Mouse (Mus musculus): ENCODE data around the gene Mrgpra2a. TPM values are rescaled to one million over a fixed set of nuclear protein-coding genes. Genes with fewer than 3 reads are reported as not detected.

The Mrgpra2a gene
- polyA plus RNA-seq, 1 experiment from 2014 or later: 0.27 TPM

GRCm38 (mm10) chr7:47410602-47411001, 41.3 kb downstream of the Mrgpra2a start:
- H3K27me3 ChIP-seq (ENCODE audit: control insufficient read depth, insufficient read depth, low read length): no peaks in the 10 kb centered on the region
- no peaks in the 10 kb centered on the region for H3K9me3 ChIP-seq (replicated peaks; ENCODE audit: control insufficient read depth, low read length)
- H3K27ac ChIP-seq (ENCODE audit: low read length): no peak overlapping the region
- no peak for ATAC-seq (ENCODE audit: insufficient read depth, low FRiP score)
- no peaks in the 10 kb centered on the region for H3K36me3 ChIP-seq (ENCODE audit: control insufficient read depth, insufficient read depth, low read length)
- no peak overlapping the region for H3K4me2 ChIP-seq (ENCODE audit: low read depth, low read length)
- H3K4me1 ChIP-seq (ENCODE audit: control insufficient read depth, insufficient read depth, low read length): no peaks in the 10 kb centered on the region
- WGBS: 55% methylated on average over 2 of the region's 2 CpGs
- no peak overlapping the region for H3K9ac ChIP-seq (ENCODE audit: low read length)
- H3K4me3 ChIP-seq (replicated peaks; ENCODE audit: low read length): no peak overlapping the region

DNA sequence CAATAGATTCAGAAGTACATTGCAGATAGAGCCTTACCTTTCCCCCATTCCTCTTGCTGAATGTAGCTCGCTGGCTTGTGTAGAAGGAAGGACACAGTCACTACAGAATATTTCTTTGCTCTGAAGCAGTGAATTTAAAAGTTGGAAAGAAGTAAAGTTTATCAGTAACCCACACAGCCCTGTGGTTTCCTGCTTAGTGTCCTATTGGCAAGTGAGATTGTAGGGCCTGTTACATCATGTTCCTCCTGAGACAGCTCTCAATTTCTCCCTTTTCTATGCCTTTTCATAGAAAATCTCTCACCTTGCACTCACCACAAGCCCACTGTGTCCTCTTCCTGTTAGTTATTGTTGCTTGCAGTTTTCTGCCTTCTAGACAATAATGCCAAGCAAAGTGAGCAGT, 42.4 kb downstream of the Mrgpra2a start:
- WGBS: 45% methylated on average over 1 of the region's 1 CpGs
- Histone ChIP-seq H3K4me3 (replicated peaks; ENCODE audit: low read length) (no peak overlapping the region), H3K4me1 (ENCODE audit: control insufficient read depth, insufficient read depth, low read length) (no peaks in the 10 kb centered on the region), H3K36me3 (ENCODE audit: control insufficient read depth, insufficient read depth, low read length) (no peaks in the 10 kb centered on the region), H3K9ac (ENCODE audit: low read length) (no peak overlapping the region), H3K4me2 (ENCODE audit: low read depth, low read length) (no peak overlapping the region), H3K9me3 (replicated peaks; ENCODE audit: control insufficient read depth, low read length) (no peaks in the 10 kb centered on the region), H3K27ac (ENCODE audit: low read length) (no peak overlapping the region), H3K27me3 (ENCODE audit: control insufficient read depth, insufficient read depth, low read length) (no peaks in the 10 kb centered on the region)
- ATAC-seq (ENCODE audit: insufficient read depth, low FRiP score): no peak

DNA sequence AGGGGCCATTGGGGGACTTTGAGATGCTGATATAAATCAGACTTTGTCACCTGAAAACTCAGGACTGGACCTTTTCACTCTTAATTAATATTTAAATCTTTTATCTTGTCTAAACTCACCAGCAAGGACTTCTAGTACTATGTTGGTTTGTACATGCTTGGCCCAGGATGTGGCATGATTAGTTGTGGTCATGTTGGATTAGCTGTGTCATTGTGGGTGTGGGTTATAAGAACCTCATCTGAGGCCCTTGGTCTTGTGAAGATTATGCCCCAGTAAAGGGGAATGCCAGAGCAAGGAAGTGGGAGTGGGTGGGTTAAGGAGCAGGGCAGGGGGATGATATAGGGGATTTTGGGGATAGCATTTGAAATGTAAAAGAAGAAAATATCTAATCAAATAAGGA, 50.8 kb downstream of the Mrgpra2a start:
- Histone ChIP-seq H3K9ac (ENCODE audit: low read length) (no peak overlapping the region), H3K4me2 (ENCODE audit: low read depth, low read length) (no peak overlapping the region), H3K4me3 (replicated peaks; ENCODE audit: low read length) (no peak overlapping the region), H3K27me3 (ENCODE audit: control insufficient read depth, insufficient read depth, low read length) (no peaks in the 10 kb centered on the region), H3K36me3 (ENCODE audit: control insufficient read depth, insufficient read depth, low read length) (no peaks in the 10 kb centered on the region), H3K27ac (ENCODE audit: low read length) (no peak overlapping the region), H3K4me1 (ENCODE audit: control insufficient read depth, insufficient read depth, low read length) (no peaks in the 10 kb centered on the region), H3K9me3 (replicated peaks; ENCODE audit: control insufficient read depth, low read length) (no peaks in the 10 kb centered on the region)
- ATAC-seq (ENCODE audit: insufficient read depth, low FRiP score): no peak

Other genes with a start within 250 kb of the Mrgpra2a start
- not detected in 2 replicates for gene Mrgpra6, start 247.2 kb downstream of the Mrgpra2a start, polyA plus RNA-seq (2015; fragmentation: Nextera tagmentation; extraction: Ambion mirVana)
- gene Mrgpra9, start 199.3 kb downstream of the Mrgpra2a start, polyA plus RNA-seq (2015; fragmentation: Nextera tagmentation; extraction: Ambion mirVana): not detected in 2 replicates
- not detected in 2 replicates for gene Mrgpra1, start 97.9 kb downstream of the Mrgpra2a start, polyA plus RNA-seq (2015; fragmentation: Nextera tagmentation; extraction: Ambion mirVana)
- gene Mrgpra2b, start 76.7 kb upstream of the Mrgpra2a start, polyA plus RNA-seq (2015; fragmentation: Nextera tagmentation; extraction: Ambion mirVana): 0.26 and 0.61 TPM in 2 replicates
- gene Mrgpra3, start 149.2 kb upstream of the Mrgpra2a start, polyA plus RNA-seq (2015; fragmentation: Nextera tagmentation; extraction: Ambion mirVana): not detected in 2 replicates